Mouse (Mus musculus): ENCODE results near the gene Sik2.

DNA sequence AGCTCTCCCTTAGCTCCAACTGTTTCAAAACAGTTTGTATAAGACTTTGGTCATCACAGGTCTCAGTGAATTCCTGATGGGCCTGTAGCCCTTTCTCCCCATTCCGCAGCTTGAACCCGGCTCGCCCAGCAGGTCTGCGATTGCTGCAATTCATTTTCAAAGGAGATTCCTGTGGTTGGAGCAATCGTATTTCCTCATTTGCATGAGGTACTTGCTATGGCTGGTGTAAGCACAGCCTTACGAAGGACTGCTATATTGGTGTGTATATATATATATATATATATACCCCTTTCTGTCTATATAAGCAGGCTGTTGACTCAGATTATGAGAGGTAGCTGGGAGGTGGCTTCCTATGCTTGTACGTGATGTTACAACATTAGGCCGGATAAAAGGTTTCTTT lies 23.4 kb upstream of the Sik2 start:
- TF ChIP-seq CEBPB (IDR thresholded peaks at IDR 0.05; ENCODE audit: insufficient read depth, poor library complexity, severe bottlenecking) (no peak), POLR2A (IDR thresholded peaks at IDR 0.05; ENCODE audit: insufficient read length, low read depth) (no peak), TCF12 (IDR thresholded peaks at IDR 0.05; ENCODE audit: insufficient read depth, poor library complexity, severe bottlenecking) (no peak), MYOG (IDR thresholded peaks at IDR 0.05; ENCODE audit: control insufficient read depth in 1 of 3, insufficient read depth in 1 of 3, insufficient read length in 2 of 3, low read depth in 2 of 3) (no peak), USF1 (IDR thresholded peaks at IDR 0.05; ENCODE audit: low read depth) (no peak), POLR2AphosphoS2 (IDR thresholded peaks at IDR 0.05; ENCODE audit: insufficient read length, low read depth) (no peak), MYOD1 (IDR thresholded peaks at IDR 0.05; ENCODE audit: control insufficient read depth in 1 of 3, insufficient read length in 2 of 3, low read depth in 2 of 3) (no peak), REST (IDR thresholded peaks at IDR 0.05; ENCODE audit: insufficient read depth, insufficient read length) (no peak), MAX (IDR thresholded peaks at IDR 0.05; ENCODE audit: low read depth) (no peak), E2F4 (IDR thresholded peaks at IDR 0.05; ENCODE audit: insufficient read depth) (no peak), SRF (IDR thresholded peaks at IDR 0.05; ENCODE audit: control insufficient read depth, insufficient read length, low read depth) (no peak), TCF3 (IDR thresholded peaks at IDR 0.05; ENCODE audit: insufficient read length, low read depth) (no peak)
